Mouse (Mus musculus): ENCODE measurements around the gene Ctf1. TPM values are rescaled to one million over a fixed set of nuclear protein-coding genes. Genes with fewer than 3 reads are reported as not detected.

Gene Ctf1
- polyA plus RNA-seq (2014; fragmentation: Nextera tagmentation; extraction: Ambion mirVana): 6.8 and 9.2 TPM in 2 replicates

DNA sequence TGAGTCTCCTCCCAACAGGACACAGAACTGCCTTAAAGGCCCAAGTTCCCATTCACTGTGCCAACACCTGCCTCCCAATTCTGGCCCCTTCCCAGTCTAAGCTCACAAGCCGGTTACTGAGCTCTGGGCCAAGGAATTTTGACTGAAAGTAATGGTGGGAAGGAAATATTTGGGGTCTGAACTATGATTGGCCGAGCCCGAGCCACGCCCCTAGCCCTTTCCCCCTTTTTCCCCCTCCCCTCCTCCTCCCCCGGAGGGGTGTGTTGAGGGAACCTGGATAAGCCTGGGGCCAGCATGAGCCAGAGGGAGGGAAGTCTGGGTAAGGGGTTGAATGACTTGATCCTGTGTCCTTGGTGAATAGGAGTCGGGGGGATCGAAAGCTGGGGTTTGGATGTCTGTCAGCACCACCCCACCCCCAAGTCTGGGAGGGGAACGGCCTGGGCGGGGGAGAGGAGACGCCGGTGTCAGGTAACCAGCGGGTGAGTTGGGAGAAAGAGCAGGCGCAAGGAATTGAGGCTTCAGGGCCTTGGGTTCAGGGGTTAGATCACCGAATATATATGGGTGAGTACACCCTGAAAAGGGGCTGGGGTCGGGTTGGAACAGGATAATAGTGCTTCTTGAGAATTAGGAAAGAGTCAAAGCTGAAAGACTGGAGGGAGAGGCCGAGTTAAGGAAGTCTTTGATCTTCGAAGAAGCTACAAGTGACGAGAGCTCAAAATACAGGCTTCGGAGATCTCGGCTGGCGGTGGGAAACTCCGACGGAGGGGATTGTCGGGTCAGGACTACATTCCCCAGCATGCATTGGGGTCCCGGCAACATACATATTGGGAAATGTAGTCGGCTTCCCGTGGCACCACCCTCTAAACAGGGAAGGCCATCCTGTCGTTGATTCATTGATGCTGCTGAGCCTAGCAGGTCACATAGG, at the start of gene Ctf1:
TSS of gene Ctf1 (plus strand) at position 276 of the 925 bp plus-strand sequence.
- peaks cover 10% of the 10 kb centered on the region for H3K4me1 ChIP-seq (replicated peaks; ENCODE audit: control insufficient read depth, insufficient read depth, low read length)
- H3K9ac ChIP-seq (ENCODE audit: low read depth, low read length): peak within 1 kb of the TSS; percentile 49
- H3K27me3 ChIP-seq (ENCODE audit: control insufficient read depth, insufficient read depth, low read length): peaks cover 2% of the 10 kb centered on the region; the same call in 1 of the 2 replicates
- H3K9me3 ChIP-seq (ENCODE audit: control insufficient read depth, low read length): no peaks in the 10 kb centered on the region
- H3K27ac ChIP-seq (ENCODE audit: low read depth, low read length): peak within 1 kb of the TSS; percentile 58; the same call in 1 of the 2 replicates
- WGBS: 2% methylated on average over 27 of the region's 28 CpGs
- ATAC-seq (ENCODE audit: low FRiP score) (peak; percentile 53), DNase-seq (ENCODE audit: low spot score) (peak; percentile 86)
- H3K36me3 ChIP-seq (ENCODE audit: control insufficient read depth, insufficient read depth, low read length): no peaks in the 10 kb centered on the region
- peak within 1 kb of the TSS; percentile 56 for H3K4me2 ChIP-seq (replicated peaks; ENCODE audit: low read depth, low read length)
- peak within 1 kb of the TSS; percentile 28 for H3K4me3 ChIP-seq (ENCODE audit: low read depth, low read length)

DNA sequence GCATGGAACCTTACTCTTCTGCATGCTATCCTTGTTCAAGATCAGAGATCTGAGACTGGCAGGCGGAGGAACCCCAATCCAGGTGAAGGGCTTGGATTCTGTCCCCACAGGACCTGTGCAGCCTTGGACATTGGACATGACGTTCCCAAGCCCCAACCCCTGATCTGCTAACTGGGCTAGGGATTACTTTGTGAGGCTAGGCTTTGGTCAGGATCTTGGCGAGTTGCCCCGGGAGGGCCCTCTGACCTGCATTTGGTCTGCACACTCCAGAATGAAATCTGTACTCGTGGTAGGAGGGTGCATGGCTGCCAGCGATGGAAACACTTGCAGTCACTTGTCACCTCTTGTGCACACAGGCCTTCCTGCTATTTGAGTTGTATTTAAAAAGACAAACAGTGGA, 49.6 kb upstream of the Ctf1 start:
- Histone ChIP-seq H3K4me1 (replicated peaks; ENCODE audit: control insufficient read depth, insufficient read depth, low read length) (no peaks in the 10 kb centered on the region), H3K4me2 (replicated peaks; ENCODE audit: low read depth, low read length) (no peak overlapping the region), H3K27me3 (ENCODE audit: control insufficient read depth, insufficient read depth, low read length) (no peaks in the 10 kb centered on the region), H3K4me3 (ENCODE audit: low read depth, low read length) (no peak overlapping the region), H3K27ac (ENCODE audit: low read depth, low read length) (no peak overlapping the region), H3K36me3 (ENCODE audit: control insufficient read depth, insufficient read depth, low read length) (no peaks in the 10 kb centered on the region), H3K9me3 (ENCODE audit: control insufficient read depth, low read length) (no peaks in the 10 kb centered on the region), H3K9ac (ENCODE audit: low read depth, low read length) (no peak overlapping the region)
- ATAC-seq (ENCODE audit: low FRiP score): no peak
- DNase-seq (ENCODE audit: low spot score): no peak
- 92% methylated on average over 6 of the region's 6 CpGs for WGBS

DNA sequence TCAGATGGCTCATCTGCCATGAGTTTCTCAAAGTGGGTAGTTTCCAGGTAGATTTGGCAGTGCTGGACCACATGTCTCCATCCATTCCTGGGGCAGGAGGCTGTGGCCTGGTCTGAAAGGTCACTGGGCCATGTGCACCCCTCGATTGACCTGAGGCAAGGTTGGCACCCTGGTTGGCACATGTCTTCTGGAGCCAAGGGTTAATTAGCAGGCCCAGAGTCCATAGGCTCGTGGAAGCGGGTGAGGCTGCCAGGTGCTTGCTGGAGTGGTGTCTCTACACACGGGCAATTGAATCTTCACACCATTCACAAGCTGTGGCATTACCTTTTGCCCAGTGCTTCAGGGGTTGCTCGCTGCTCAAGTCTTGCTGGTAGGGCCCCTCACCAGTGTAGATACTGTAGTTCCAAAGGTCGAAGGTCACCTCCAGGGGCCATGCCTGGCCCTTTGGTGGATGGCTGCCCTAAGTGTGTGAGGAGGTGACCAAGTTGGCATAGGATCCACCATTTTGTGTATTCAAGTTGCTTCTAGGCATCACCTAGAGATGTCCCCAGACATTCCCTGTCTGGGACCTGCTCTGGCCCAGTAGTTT, 46.4 kb upstream of the Ctf1 start:
- ATAC-seq (ENCODE audit: low FRiP score) (no peak), DNase-seq (ENCODE audit: low spot score) (no peak)
- Histone ChIP-seq H3K9ac (ENCODE audit: low read depth, low read length) (no peak overlapping the region), H3K36me3 (ENCODE audit: control insufficient read depth, insufficient read depth, low read length) (no peaks in the 10 kb centered on the region), H3K27ac (ENCODE audit: low read depth, low read length) (no peak overlapping the region), H3K27me3 (ENCODE audit: control insufficient read depth, insufficient read depth, low read length) (no peaks in the 10 kb centered on the region), H3K4me2 (replicated peaks; ENCODE audit: low read depth, low read length) (no peak overlapping the region), H3K4me3 (ENCODE audit: low read depth, low read length) (no peak overlapping the region), H3K9me3 (ENCODE audit: control insufficient read depth, low read length) (no peaks in the 10 kb centered on the region), H3K4me1 (replicated peaks; ENCODE audit: control insufficient read depth, insufficient read depth, low read length) (no peaks in the 10 kb centered on the region)
- 93% methylated on average over 6 of the region's 6 CpGs for WGBS

DNA sequence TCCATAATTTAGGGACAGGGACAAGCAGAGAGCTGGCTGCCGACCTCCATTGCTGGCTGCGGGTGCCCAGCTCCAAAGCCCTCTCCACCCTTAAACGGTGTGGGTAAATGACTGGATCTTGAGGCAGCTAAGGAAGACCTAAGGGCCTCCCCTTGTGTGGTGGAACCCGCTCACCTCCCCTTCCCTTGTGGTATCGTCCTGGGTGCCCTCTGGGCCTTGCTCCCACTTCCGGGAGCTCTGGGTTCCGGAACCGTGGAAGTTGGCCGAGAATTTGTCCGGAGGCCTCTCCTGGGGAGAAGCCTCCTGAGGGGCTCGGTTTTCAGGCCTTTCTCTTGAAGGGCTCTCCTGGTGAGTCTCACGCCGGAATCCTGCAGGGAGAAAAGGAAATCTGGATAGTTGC, 45.9 kb upstream of the Ctf1 start:
- no peak overlapping the region for H3K27ac ChIP-seq (ENCODE audit: low read depth, low read length)
- no peaks in the 10 kb centered on the region for H3K36me3 ChIP-seq (ENCODE audit: control insufficient read depth, insufficient read depth, low read length)
- no peaks in the 10 kb centered on the region for H3K9me3 ChIP-seq (ENCODE audit: control insufficient read depth, low read length)
- H3K4me2 ChIP-seq (replicated peaks; ENCODE audit: low read depth, low read length): no peak overlapping the region
- DNase-seq (ENCODE audit: low spot score) (no peak), ATAC-seq (ENCODE audit: low FRiP score) (no peak)
- H3K9ac ChIP-seq (ENCODE audit: low read depth, low read length): no peak overlapping the region
- H3K27me3 ChIP-seq (ENCODE audit: control insufficient read depth, insufficient read depth, low read length): no peaks in the 10 kb centered on the region
- WGBS: 91% methylated on average over 13 of the region's 13 CpGs
- no peaks in the 10 kb centered on the region for H3K4me1 ChIP-seq (replicated peaks; ENCODE audit: control insufficient read depth, insufficient read depth, low read length)
- no peak overlapping the region for H3K4me3 ChIP-seq (ENCODE audit: low read depth, low read length)

DNA sequence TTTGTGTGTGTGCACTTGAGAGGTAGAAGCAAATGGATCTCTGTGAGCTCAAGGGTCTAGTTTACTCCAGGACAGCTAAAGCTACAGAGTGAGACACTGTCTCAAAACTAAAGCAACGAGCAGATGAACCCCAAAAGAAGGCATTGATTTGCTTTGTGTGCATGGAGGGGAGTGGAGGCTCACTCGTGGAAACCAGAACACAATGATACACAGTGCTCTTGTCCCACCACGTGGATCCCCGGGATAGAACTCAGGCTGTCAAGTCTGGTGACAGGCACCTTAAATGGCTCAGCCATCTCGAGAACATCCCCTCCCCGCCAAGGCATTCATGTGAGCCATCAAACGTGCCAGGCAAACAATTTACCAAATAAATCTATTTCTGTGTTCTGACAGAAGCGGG, 45.4 kb upstream of the Ctf1 start:
- 82% methylated on average over 8 of the region's 8 CpGs for WGBS
- DNase-seq (ENCODE audit: low spot score): no peak
- Histone ChIP-seq H3K9ac (ENCODE audit: low read depth, low read length) (no peak overlapping the region), H3K4me2 (replicated peaks; ENCODE audit: low read depth, low read length) (no peak overlapping the region), H3K4me1 (replicated peaks; ENCODE audit: control insufficient read depth, insufficient read depth, low read length) (no peaks in the 10 kb centered on the region), H3K27ac (ENCODE audit: low read depth, low read length) (no peak overlapping the region), H3K36me3 (ENCODE audit: control insufficient read depth, insufficient read depth, low read length) (no peaks in the 10 kb centered on the region), H3K27me3 (ENCODE audit: control insufficient read depth, insufficient read depth, low read length) (no peaks in the 10 kb centered on the region), H3K9me3 (ENCODE audit: control insufficient read depth, low read length) (no peaks in the 10 kb centered on the region), H3K4me3 (ENCODE audit: low read depth, low read length) (no peak overlapping the region)
- ATAC-seq (ENCODE audit: low FRiP score): no peak

DNA sequence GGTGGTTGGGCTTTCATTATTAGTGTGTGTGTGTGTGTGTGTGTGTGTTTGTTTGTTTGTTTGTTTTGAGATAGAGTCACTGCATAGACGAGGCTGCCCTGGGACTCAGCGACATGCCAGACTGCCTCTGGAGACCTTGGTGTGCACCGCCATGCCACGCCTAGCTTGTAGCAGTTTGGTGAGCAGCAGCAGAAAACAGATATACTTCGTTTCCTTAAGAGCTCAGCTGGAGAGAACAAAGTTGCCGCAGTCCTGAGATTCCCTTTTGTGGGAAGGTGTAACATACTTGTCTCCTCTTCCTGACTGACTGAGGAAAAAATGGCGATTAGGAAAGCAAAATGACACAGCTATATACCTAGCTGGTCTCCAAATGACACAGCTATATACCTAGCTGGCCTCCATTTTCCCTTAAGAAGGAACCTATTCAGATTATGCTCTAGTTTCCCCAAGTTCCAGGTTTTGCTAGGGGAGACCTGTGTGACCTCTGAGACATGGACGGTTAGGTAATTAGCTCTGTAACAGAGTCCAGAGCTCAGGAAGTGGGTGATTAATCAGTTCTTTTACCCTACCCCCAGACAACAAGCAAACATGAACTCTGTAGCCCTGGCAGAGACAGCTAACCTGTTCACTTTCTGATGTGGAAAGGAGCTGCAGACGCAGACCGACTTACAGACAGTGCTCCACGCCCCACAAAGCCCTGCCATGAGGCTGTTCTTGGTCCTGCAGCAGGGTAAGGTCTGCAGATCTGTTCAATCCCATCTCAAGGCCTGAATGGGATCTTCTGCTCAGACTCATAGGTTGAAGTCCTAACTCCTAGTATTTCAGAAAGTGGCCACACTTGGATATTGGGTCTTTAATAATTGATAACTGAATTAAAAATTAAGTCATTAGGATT, 40.4 kb upstream of the Ctf1 start:
- 84% methylated on average over 11 of the region's 11 CpGs for WGBS

DNA sequence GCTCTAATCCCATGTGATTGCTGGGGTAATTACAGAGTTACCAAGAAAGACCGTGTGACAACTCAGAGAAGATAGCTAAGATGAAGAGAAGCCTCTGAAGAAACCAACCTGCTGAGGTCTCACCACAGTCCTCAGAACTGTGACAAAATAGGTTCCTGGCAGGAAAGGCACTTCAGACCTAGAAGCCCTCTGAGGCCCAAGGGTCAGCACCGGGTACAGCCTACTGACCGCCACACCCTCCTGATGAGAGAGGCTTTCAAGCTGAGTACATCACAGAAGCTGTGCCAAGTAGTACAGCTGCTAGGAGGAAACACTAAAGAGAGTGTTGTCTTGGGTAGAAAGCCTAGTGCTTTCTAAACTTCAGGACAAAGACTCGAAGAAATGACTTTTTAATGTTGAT, 39.8 kb upstream of the Ctf1 start:
- WGBS: 78% methylated on average over 4 of the region's 4 CpGs
- H3K27ac ChIP-seq (ENCODE audit: low read depth, low read length): no peak overlapping the region
- H3K4me3 ChIP-seq (ENCODE audit: low read depth, low read length): no peak overlapping the region
- no peak overlapping the region for H3K4me2 ChIP-seq (replicated peaks; ENCODE audit: low read depth, low read length)
- no peak overlapping the region for H3K9ac ChIP-seq (ENCODE audit: low read depth, low read length)
- DNase-seq (ENCODE audit: low spot score): no peak
- no peaks in the 10 kb centered on the region for H3K36me3 ChIP-seq (ENCODE audit: control insufficient read depth, insufficient read depth, low read length)
- H3K4me1 ChIP-seq (replicated peaks; ENCODE audit: control insufficient read depth, insufficient read depth, low read length): no peaks in the 10 kb centered on the region
- no peaks in the 10 kb centered on the region for H3K27me3 ChIP-seq (ENCODE audit: control insufficient read depth, insufficient read depth, low read length)
- no peak for ATAC-seq (ENCODE audit: low FRiP score)
- no peaks in the 10 kb centered on the region for H3K9me3 ChIP-seq (ENCODE audit: control insufficient read depth, low read length)

More for the DNA sequence above, 40.4 kb upstream of the Ctf1 start:
- no peak for DNase-seq (ENCODE audit: low spot score)
- H3K27ac ChIP-seq (ENCODE audit: low read depth, low read length): no peak overlapping the region
- H3K36me3 ChIP-seq (ENCODE audit: control insufficient read depth, insufficient read depth, low read length): no peaks in the 10 kb centered on the region
- no peaks in the 10 kb centered on the region for H3K9me3 ChIP-seq (ENCODE audit: control insufficient read depth, low read length)
- H3K4me3 ChIP-seq (ENCODE audit: low read depth, low read length): no peak overlapping the region
- H3K27me3 ChIP-seq (ENCODE audit: control insufficient read depth, insufficient read depth, low read length): no peaks in the 10 kb centered on the region
- no peak for ATAC-seq (ENCODE audit: low FRiP score)
- no peaks in the 10 kb centered on the region for H3K4me1 ChIP-seq (replicated peaks; ENCODE audit: control insufficient read depth, insufficient read depth, low read length)
- no peak overlapping the region for H3K9ac ChIP-seq (ENCODE audit: low read depth, low read length)
- no peak overlapping the region for H3K4me2 ChIP-seq (replicated peaks; ENCODE audit: low read depth, low read length)

DNA sequence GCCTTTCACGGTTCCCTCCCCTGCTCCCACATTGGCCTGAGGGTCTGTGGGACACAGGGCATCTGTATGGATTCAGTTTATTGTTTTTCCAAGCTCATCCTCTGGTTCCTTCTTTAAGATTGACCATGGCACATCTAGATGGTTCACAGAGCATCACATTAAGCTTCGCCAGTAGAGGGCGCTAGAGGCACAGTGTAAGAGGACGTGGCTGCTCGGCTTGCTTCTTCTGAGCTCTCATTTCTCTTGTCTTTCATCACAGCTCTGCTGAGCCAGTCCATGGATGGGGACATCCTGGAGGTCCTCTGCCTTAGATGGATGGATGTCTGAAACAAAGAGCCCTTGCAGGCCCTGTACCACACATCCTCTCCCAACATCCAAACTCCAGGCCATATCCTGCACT, 37.6 kb upstream of the Ctf1 start:
- Histone ChIP-seq H3K36me3 (ENCODE audit: control insufficient read depth, insufficient read depth, low read length) (no peaks in the 10 kb centered on the region), H3K9ac (ENCODE audit: low read depth, low read length) (no peak overlapping the region), H3K27me3 (ENCODE audit: control insufficient read depth, insufficient read depth, low read length) (no peaks in the 10 kb centered on the region), H3K4me3 (ENCODE audit: low read depth, low read length) (no peak overlapping the region), H3K27ac (ENCODE audit: low read depth, low read length) (no peak overlapping the region), H3K9me3 (ENCODE audit: control insufficient read depth, low read length) (no peaks in the 10 kb centered on the region), H3K4me1 (replicated peaks; ENCODE audit: control insufficient read depth, insufficient read depth, low read length) (no peaks in the 10 kb centered on the region), H3K4me2 (replicated peaks; ENCODE audit: low read depth, low read length) (no peak overlapping the region)
- ATAC-seq (ENCODE audit: low FRiP score) (peak; percentile 56; the same call in 1 of the 2 replicates), DNase-seq (ENCODE audit: low spot score) (peak; percentile 93)
- 2% methylated on average over 5 of the region's 5 CpGs for WGBS
